Mouse (Mus musculus): Measurements from ENCODE around the gene Zfp644. TPM values are rescaled to one million over a fixed set of nuclear protein-coding genes. Genes with fewer than 3 reads are reported as not detected.

The Zfp644 gene
- polyA plus RNA-seq, 1 experiment, result 22.2 TPM

DNA sequence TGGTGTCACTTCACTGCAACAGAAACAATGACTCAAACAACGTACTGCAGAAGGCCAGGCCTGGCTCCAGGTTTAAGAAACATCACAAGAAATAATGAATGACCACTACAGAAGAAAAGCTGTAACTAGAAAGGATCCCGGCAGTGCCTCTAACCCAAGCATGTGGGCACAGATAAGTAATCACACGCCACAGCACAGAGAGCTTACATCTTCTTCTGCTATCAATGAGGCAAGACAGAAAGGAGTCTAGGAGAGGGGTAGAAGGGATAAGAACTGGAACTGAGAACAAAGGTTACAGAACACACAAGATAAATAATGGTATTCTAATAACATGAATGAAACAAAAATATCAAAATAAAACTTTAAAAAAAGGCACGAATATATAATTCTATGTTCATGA, 32.2 kb downstream of the Zfp644 start:
- Histone ChIP-seq H3K4me3 (ENCODE audit: control insufficient read depth, low read depth, low read length) (no peak overlapping the region), H3K36me3 (ENCODE audit: control insufficient read depth, insufficient read depth, low read length) (peaks cover 1% of the 10 kb centered on the region; the same call in 1 of the 2 replicates), H3K27me3 (ENCODE audit: control insufficient read depth, insufficient read depth, low read length) (no peaks in the 10 kb centered on the region), H3K27ac (ENCODE audit: control insufficient read depth, insufficient read depth, low read depth, low read length) (no peak overlapping the region), H3K4me1 (ENCODE audit: control insufficient read depth, insufficient read depth, low read length) (no peaks in the 10 kb centered on the region)
- no peak for TF ChIP-seq CTCF (IDR thresholded peaks at IDR 0.05; ENCODE audit: control insufficient read depth, insufficient read depth, insufficient replicate concordance, low read depth, low read length)
- TF ChIP-seq POLR2A (IDR thresholded peaks at IDR 0.05; ENCODE audit: control insufficient read depth, low read depth, low read length), result no peak

DNA sequence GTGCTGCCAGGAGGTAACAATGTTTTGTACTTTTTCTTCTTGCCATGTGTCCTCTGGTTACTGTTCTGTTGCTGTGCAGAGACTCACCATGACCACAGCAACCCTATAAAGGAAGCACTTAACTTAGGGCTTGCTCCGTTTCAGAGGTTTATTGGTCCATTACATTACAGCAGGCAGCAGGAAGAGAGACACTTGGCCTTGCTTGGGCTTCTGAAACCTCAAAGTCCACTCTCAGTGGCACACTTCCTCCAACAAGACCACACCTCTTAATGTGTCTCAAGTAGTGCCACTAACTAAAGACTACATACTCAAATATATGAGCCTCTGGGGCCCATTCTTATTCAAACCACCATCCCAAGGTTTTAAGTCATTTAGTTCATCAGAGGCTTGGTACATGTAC, 36.2 kb downstream of the Zfp644 start:
- no peak for TF ChIP-seq POLR2A (IDR thresholded peaks at IDR 0.05; ENCODE audit: control insufficient read depth, low read depth, low read length)
- no peak for TF ChIP-seq CTCF (IDR thresholded peaks at IDR 0.05; ENCODE audit: control insufficient read depth, insufficient read depth, insufficient replicate concordance, low read depth, low read length)
- Histone ChIP-seq H3K27ac (ENCODE audit: control insufficient read depth, insufficient read depth, low read depth, low read length) (no peak overlapping the region), H3K36me3 (ENCODE audit: control insufficient read depth, insufficient read depth, low read length) (no peaks in the 10 kb centered on the region), H3K27me3 (ENCODE audit: control insufficient read depth, insufficient read depth, low read length) (no peaks in the 10 kb centered on the region), H3K4me3 (ENCODE audit: control insufficient read depth, low read depth, low read length) (no peak overlapping the region), H3K4me1 (ENCODE audit: control insufficient read depth, insufficient read depth, low read length) (no peaks in the 10 kb centered on the region)

DNA sequence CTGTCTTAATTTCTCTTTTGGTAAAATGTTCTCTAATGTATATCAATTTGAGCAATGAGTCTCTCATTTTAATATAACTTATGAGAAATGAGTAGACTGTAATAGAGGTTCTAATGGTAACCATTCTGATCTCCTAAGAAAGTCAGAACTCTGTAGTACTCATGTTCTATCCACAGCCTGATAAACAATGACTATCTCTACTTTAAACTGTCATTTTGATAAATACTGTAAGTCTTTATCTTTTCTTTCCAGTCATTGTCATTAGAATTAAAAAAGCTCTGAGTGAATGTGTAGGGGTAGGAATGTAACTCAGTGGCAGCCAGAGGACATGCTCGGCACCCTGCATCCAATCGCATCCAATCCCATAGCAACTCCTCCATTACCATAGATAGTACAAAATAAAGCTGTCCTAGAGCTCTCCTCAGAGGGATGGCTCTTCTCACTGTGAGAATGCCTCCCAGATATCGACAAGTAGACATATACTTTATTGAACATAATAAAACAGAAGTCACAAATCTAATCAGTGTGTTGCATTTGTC, 44.2 kb downstream of the Zfp644 start:
- no peaks in the 10 kb centered on the region for H3K4me1 ChIP-seq (ENCODE audit: control insufficient read depth, insufficient read depth, low read length)
- no peaks in the 10 kb centered on the region; the same call in 1 of the 2 replicates for H3K36me3 ChIP-seq (ENCODE audit: control insufficient read depth, insufficient read depth, low read length)
- H3K27me3 ChIP-seq (ENCODE audit: control insufficient read depth, insufficient read depth, low read length), result no peaks in the 10 kb centered on the region
- H3K27ac ChIP-seq (ENCODE audit: control insufficient read depth, insufficient read depth, low read depth, low read length), result no peak overlapping the region
- TF ChIP-seq POLR2A (IDR thresholded peaks at IDR 0.05; ENCODE audit: control insufficient read depth, low read depth, low read length) (no peak), CTCF (IDR thresholded peaks at IDR 0.05; ENCODE audit: control insufficient read depth, insufficient read depth, insufficient replicate concordance, low read depth, low read length) (no peak)
- no peak overlapping the region for H3K4me3 ChIP-seq (ENCODE audit: control insufficient read depth, low read depth, low read length)

DNA sequence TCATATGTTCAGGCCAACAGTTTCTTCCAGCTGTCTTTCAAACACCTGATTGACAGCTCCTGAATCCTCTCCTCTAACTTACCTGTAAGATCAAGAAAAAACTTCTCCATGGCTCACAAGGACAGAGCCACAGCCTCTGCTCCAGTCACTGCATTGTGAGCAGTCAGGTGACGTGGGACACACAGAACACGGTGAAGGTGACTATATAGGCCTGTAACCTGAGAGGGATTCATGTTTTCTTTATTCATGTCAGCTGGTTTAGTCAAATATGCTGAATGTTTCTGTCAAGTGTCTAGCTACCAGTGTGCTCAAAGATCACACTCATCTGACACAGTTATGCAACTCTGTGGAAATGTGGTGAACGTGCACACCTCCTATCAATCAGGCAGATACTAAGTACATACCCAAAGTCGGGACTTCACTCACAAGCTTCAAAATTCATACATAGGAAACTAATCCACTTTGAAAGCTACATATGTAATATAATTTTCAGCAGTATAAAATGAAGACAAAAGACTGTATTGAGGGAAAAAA, 44.8 kb downstream of the Zfp644 start:
- Histone ChIP-seq H3K36me3 (ENCODE audit: control insufficient read depth, insufficient read depth, low read length) (no peaks in the 10 kb centered on the region; the same call in 1 of the 2 replicates), H3K4me1 (ENCODE audit: control insufficient read depth, insufficient read depth, low read length) (no peaks in the 10 kb centered on the region), H3K27me3 (ENCODE audit: control insufficient read depth, insufficient read depth, low read length) (no peaks in the 10 kb centered on the region), H3K27ac (ENCODE audit: control insufficient read depth, insufficient read depth, low read depth, low read length) (no peak overlapping the region), H3K4me3 (ENCODE audit: control insufficient read depth, low read depth, low read length) (no peak overlapping the region)
- no peak for TF ChIP-seq POLR2A (IDR thresholded peaks at IDR 0.05; ENCODE audit: control insufficient read depth, low read depth, low read length)
- no peak for TF ChIP-seq CTCF (IDR thresholded peaks at IDR 0.05; ENCODE audit: control insufficient read depth, insufficient read depth, insufficient replicate concordance, low read depth, low read length)

DNA sequence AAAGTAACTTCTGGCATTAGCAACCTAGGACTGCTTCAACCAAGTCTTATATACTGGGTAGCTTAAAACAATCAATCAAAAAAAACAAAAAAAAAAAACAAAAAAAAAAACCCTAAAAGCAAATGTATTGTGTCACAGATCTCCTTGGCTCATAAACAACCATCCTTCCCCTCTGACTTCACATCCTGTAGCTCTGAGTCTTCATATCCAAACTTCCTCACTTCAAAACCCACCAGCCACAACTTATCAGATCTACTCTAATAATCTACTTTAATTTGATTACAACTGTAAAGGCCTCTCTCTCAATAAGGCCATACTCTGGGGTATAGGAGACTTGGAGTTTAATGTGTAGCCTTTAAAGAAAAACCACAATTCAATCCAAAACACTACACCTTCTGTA, 47.1 kb downstream of the Zfp644 start:
- TF ChIP-seq CTCF (IDR thresholded peaks at IDR 0.05; ENCODE audit: control insufficient read depth, insufficient read depth, insufficient replicate concordance, low read depth, low read length) (no peak), POLR2A (IDR thresholded peaks at IDR 0.05; ENCODE audit: control insufficient read depth, low read depth, low read length) (no peak)
- Histone ChIP-seq H3K27ac (ENCODE audit: control insufficient read depth, insufficient read depth, low read depth, low read length) (no peak overlapping the region), H3K4me3 (ENCODE audit: control insufficient read depth, low read depth, low read length) (no peak overlapping the region), H3K4me1 (ENCODE audit: control insufficient read depth, insufficient read depth, low read length) (no peaks in the 10 kb centered on the region), H3K36me3 (ENCODE audit: control insufficient read depth, insufficient read depth, low read length) (peaks cover 1% of the 10 kb centered on the region; the same call in 1 of the 2 replicates), H3K27me3 (ENCODE audit: control insufficient read depth, insufficient read depth, low read length) (no peaks in the 10 kb centered on the region)

DNA sequence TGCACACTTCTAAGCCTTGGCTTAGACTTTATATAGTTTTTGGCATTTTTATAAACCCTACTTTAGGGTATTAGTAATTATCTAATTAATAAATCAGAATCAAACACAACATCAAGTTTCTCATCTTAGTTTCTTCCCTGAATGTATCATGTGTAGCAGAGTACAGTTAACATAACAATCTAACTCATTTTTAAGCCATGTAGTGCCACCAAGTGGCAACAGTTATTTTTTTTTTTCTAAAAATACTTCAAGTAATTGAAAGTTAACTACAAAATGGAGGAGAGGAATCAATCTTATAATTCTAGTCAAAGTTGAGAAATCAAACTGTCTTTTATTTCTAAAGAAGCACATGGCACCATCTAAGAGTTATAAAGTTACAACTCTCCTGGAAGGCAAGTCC, 47.6 kb downstream of the Zfp644 start:
- Histone ChIP-seq H3K27me3 (ENCODE audit: control insufficient read depth, insufficient read depth, low read length) (no peaks in the 10 kb centered on the region), H3K36me3 (ENCODE audit: control insufficient read depth, insufficient read depth, low read length) (peaks cover 1% of the 10 kb centered on the region; the same call in 1 of the 2 replicates), H3K4me1 (ENCODE audit: control insufficient read depth, insufficient read depth, low read length) (no peaks in the 10 kb centered on the region), H3K27ac (ENCODE audit: control insufficient read depth, insufficient read depth, low read depth, low read length) (no peak overlapping the region), H3K4me3 (ENCODE audit: control insufficient read depth, low read depth, low read length) (no peak overlapping the region)
- TF ChIP-seq POLR2A (IDR thresholded peaks at IDR 0.05; ENCODE audit: control insufficient read depth, low read depth, low read length), result no peak
- TF ChIP-seq CTCF (IDR thresholded peaks at IDR 0.05; ENCODE audit: control insufficient read depth, insufficient read depth, insufficient replicate concordance, low read depth, low read length), result no peak

DNA sequence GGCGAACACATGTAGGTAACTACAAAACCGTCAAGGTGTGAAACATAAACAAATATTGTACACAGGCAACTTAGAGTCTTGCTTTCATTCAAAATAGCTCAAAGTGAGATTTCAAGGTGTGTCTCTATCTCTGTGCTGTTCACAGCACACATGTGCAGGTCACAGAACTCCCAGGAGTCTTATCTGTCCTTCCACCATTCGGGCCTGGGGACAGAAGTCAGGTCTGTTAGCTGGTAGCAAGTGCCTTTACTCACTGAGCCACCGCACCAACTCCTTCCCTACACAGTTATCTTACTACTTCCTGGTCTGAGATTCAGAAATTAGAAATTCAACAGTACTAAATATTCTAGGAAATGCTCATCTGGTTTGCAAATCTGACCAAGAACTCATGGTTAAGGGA, 53.7 kb downstream of the Zfp644 start:
- H3K27ac ChIP-seq (ENCODE audit: control insufficient read depth, insufficient read depth, low read depth, low read length), result no peak overlapping the region
- TF ChIP-seq CTCF (IDR thresholded peaks at IDR 0.05; ENCODE audit: control insufficient read depth, insufficient read depth, insufficient replicate concordance, low read depth, low read length), result no peak
- TF ChIP-seq POLR2A (IDR thresholded peaks at IDR 0.05; ENCODE audit: control insufficient read depth, low read depth, low read length), result no peak
- H3K36me3 ChIP-seq (ENCODE audit: control insufficient read depth, insufficient read depth, low read length), result peaks cover 1% of the 10 kb centered on the region; the same call in 1 of the 2 replicates
- no peaks in the 10 kb centered on the region for H3K4me1 ChIP-seq (ENCODE audit: control insufficient read depth, insufficient read depth, low read length)
- H3K27me3 ChIP-seq (ENCODE audit: control insufficient read depth, insufficient read depth, low read length), result no peaks in the 10 kb centered on the region
- H3K4me3 ChIP-seq (ENCODE audit: control insufficient read depth, low read depth, low read length), result no peak overlapping the region

All from testis, adult 2 months (tissue).